Mouse (Mus musculus) hindbrain, postnatal 0 days (tissue): ENCODE data around the gene Clec4d. TPM values are rescaled to one million over a fixed set of nuclear protein-coding genes. Genes with fewer than 3 reads are reported as not detected.

ENCODE experiments used
- ATAC-seq: fragments of 200-750 bp; cut with Nextera tagmentation; 2 replicates; pipeline ENCODE4 v1.8.0; 2017; ENCODE audit warnings: mild to moderate bottlenecking, moderate TSS enrichment, moderate library complexity
- DNase-seq: peaks from one replicate; pipeline ENCODE4 v3.0.0-alpha.2; 2015; ENCODE audit warnings: low spot score
- H3K27ac ChIP-seq: fragments of 300-500 bp; sonication (generic); 2 replicates; pipeline ENCODE4 v1.5.1; 2014; ENCODE audit warnings: mild to moderate bottlenecking
- H3K27me3 ChIP-seq: fragments of 300-500 bp; sonication (generic); 2 replicates; pipeline ENCODE4 v1.6.1; 2014; ENCODE audit warnings: low read length, mixed read lengths; ENCODE audit not compliant: insufficient read depth
- H3K36me3 ChIP-seq: fragments of 300-500 bp; sonication (generic); 2 replicates; pipeline ENCODE4 v1.6.1; 2014; ENCODE audit warnings: low read length, mixed read lengths; ENCODE audit not compliant: insufficient read depth
- H3K4me1 ChIP-seq: fragments of 300-500 bp; sonication (generic); 2 replicates; pipeline ENCODE4 v1.6.1; 2014; ENCODE audit warnings: antibody characterized with exemption, low read length, mixed read lengths; ENCODE audit not compliant: insufficient read depth
- H3K4me2 ChIP-seq: fragments of 300-500 bp; sonication (generic); 2 replicates; pipeline ENCODE4 v1.6.1; 2014; ENCODE audit warnings: low read depth, mild to moderate bottlenecking, low read length, moderate library complexity, mixed read lengths
- H3K4me3 ChIP-seq: fragments of 300-500 bp; sonication (generic); 2 replicates; pipeline ENCODE4 v1.5.1; 2014; ENCODE audit warnings: low read length
- H3K9ac ChIP-seq: fragments of 300-500 bp; sonication (generic); replicated peaks from 2 replicates; pipeline ENCODE4 v1.6.1; 2014; ENCODE audit warnings: mild to moderate bottlenecking, low read length, moderate library complexity, mixed read lengths
- H3K9me3 ChIP-seq: fragments of 300-500 bp; sonication (generic); 2 replicates; pipeline ENCODE4 v1.6.1; 2016; ENCODE audit warnings: low read length, mixed read lengths
- CTCF ChIP-seq: IDR thresholded peaks from 2 replicates; pipeline ENCODE4 v1.5.1; 2016; ENCODE audit warnings: antibody characterized with exemption, control low read depth, low read depth
- WGBS: fragments of 180-500 bp; shearing (Covaris S2); extraction: QIAGEN DNeasy Blood & Tissue Kit; methylation state at CpG from one replicate; pipeline ENCODE4 v1.1.7; 2014; 5-methylcytosine and 5-hydroxymethylcytosine counted together
- polyA plus RNA-seq: library from polyadenylated mRNA; unstranded; fragments of >200 nt; fragmentation: Nextera tagmentation; extraction: Ambion mirVana; gene quantifications from 2 replicates; pipeline ENCODE4 v1.2.1, GENCODE M21; 2015
- total RNA-seq: library from RNA; depleted of rRNA; stranded (reverse); fragments of >200 nt; gene quantifications from 2 replicates; pipeline ENCODE4 v1.2.3, GENCODE M21; 2014; rRNA removed

The Clec4d gene
- total and polyA plus RNA-seq, 2 experiments from 2014 or later = not detected

DNA sequence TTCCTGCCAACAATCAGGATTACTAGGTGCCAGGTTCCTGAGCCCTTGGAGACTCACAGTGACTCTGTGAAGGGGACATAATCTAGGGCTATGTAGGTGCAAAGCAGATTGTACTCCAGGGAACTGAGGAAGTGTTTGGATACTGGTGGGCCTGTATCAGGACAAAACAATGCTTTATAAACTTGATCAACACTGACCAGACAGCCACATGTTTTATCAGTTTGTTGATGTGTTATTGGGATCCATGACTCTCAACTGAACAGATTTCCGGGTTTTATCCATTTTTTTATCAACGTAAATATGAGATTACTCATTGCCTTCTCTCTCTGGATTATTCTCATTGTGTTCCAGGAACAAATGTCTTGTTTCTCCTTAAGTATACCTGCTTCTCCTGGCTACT lies 46.1 kb downstream of the Clec4d start, which contains the start of gene Vmn2r19:
Vmn2r19 (plus strand) TSS at position 301 of the 400 bp plus-strand sequence.
- H3K4me2 ChIP-seq = no peak within 1 kb of the TSS
- WGBS = 90% methylated on average over 2 of the region's 2 CpGs
- ATAC-seq = no peak

More for the DNA sequence above, 46.1 kb downstream of the Clec4d start, which contains the start of gene Vmn2r19:
- Histone ChIP-seq H3K9ac (no peak within 1 kb of the TSS), H3K9me3 (no peaks in the 10 kb centered on the region), H3K27me3 (no peaks in the 10 kb centered on the region), H3K4me1 (no peaks in the 10 kb centered on the region), H3K27ac (no peak within 1 kb of the TSS), H3K36me3 (no peaks in the 10 kb centered on the region), H3K4me3 (no peak within 1 kb of the TSS)
- TF ChIP-seq CTCF = no peak
- DNase-seq = no peak

Other genes starting within 250 kb of the Clec4d start
- not detected in 2 replicates for gene Clec4b1, start 212.1 kb upstream of the Clec4d start, total RNA-seq
- gene Clec4b1, start 212.1 kb upstream of the Clec4d start, polyA plus RNA-seq = not detected in 2 replicates
- 0.89 TPM in 1 of 2 replicates, not detected in the other for gene Clec4a2, start 155.7 kb upstream of the Clec4d start, total RNA-seq
- 1.3 and 2.2 TPM in 2 replicates for gene Clec4a2, start 155.7 kb upstream of the Clec4d start, polyA plus RNA-seq
- gene Clec4b2, start 89.2 kb upstream of the Clec4d start, total RNA-seq = not detected in 2 replicates
- gene Clec4b2, start 89.2 kb upstream of the Clec4d start, polyA plus RNA-seq = not detected in 2 replicates
- 0.29 and 8.7 TPM in 2 replicates for gene Clec4n, start 32.3 kb upstream of the Clec4d start, total RNA-seq
- gene Clec4n, start 32.3 kb upstream of the Clec4d start, polyA plus RNA-seq = 0.72 and 1.7 TPM in 2 replicates
- not detected in 2 replicates for gene Clec4e, start 27.8 kb downstream of the Clec4d start, total RNA-seq
- gene Clec4e, start 27.8 kb downstream of the Clec4d start, polyA plus RNA-seq = 0.39 TPM in 1 of 2 replicates, not detected in the other
- not detected in 2 replicates for gene Vmn2r19, start 46.2 kb downstream of the Clec4d start, total RNA-seq
- not detected in 2 replicates for gene Vmn2r19, start 46.2 kb downstream of the Clec4d start, polyA plus RNA-seq
- gene Vmn2r20, start 156.0 kb downstream of the Clec4d start, total RNA-seq = not detected in 2 replicates
- gene Vmn2r20, start 156.0 kb downstream of the Clec4d start, polyA plus RNA-seq = not detected in 2 replicates